Mouse (Mus musculus) liver, embryonic 16.5 days (tissue): ENCODE results near the gene Kctd12. TPM values are rescaled to one million over a fixed set of nuclear protein-coding genes. Genes with fewer than 3 reads are reported as not detected.

Source experiments
- ATAC-seq: fragments of 200-750 bp; cut with Nextera tagmentation; 2 replicates; pipeline ENCODE4 v1.8.0; 2017; ENCODE audit warnings: low read depth, mild to moderate bottlenecking, moderate number of reproducible peaks, moderate library complexity
- H3K27ac ChIP-seq: fragments of 300-500 bp; sonication (generic); 2 replicates; pipeline ENCODE4 v1.5.1; 2014; ENCODE audit warnings: mild to moderate bottlenecking, low read length
- H3K27me3 ChIP-seq: fragments of 300-500 bp; sonication (generic); 2 replicates; pipeline ENCODE4 v1.6.1; 2014; ENCODE audit warnings: low read depth, low read length, mixed read lengths; ENCODE audit not compliant: control insufficient read depth, insufficient read depth
- H3K36me3 ChIP-seq: fragments of 300-500 bp; sonication (generic); 2 replicates; pipeline ENCODE4 v1.6.1; 2014; ENCODE audit warnings: mild to moderate bottlenecking; ENCODE audit not compliant: control insufficient read depth, insufficient read depth
- H3K4me1 ChIP-seq: fragments of 300-500 bp; sonication (generic); 2 replicates; pipeline ENCODE4 v1.6.1; 2014; ENCODE audit warnings: low read depth, low read length, mixed read lengths; ENCODE audit not compliant: control insufficient read depth
- H3K4me2 ChIP-seq: fragments of 300-500 bp; sonication (generic); 2 replicates; pipeline ENCODE4 v1.6.1; 2014; ENCODE audit warnings: low read depth, low read length, mixed read lengths
- H3K4me3 ChIP-seq: fragments of 300-500 bp; sonication (generic); 2 replicates; pipeline ENCODE4 v1.5.1; 2014; ENCODE audit warnings: low read depth, mild to moderate bottlenecking, low read length
- H3K9ac ChIP-seq: fragments of 300-500 bp; sonication (generic); 2 replicates; pipeline ENCODE4 v1.6.1; 2014; ENCODE audit warnings: low read depth, low read length
- H3K9me3 ChIP-seq: fragments of 300-500 bp; sonication (generic); replicated peaks from 2 replicates; pipeline ENCODE4 v1.6.1; 2016; ENCODE audit warnings: low read length; ENCODE audit not compliant: control insufficient read depth
- WGBS: fragments of 180-500 bp; shearing (Covaris S2); extraction: QIAGEN DNeasy Blood & Tissue Kit; methylation state at CpG from one replicate; pipeline ENCODE4 v1.1.7; 2014; ENCODE audit not compliant: insufficient replicate concordance; 5-methylcytosine and 5-hydroxymethylcytosine counted together
- polyA plus RNA-seq: library from polyadenylated mRNA; unstranded; fragments of >200 nt; fragmentation: Nextera tagmentation; extraction: Ambion mirVana; gene quantifications from 2 replicates; pipeline ENCODE4 v1.2.1, GENCODE M21; 2015

Kctd12 gene
- polyA plus RNA-seq, 1 experiment from 2014 or later = 2.5 TPM

DNA sequence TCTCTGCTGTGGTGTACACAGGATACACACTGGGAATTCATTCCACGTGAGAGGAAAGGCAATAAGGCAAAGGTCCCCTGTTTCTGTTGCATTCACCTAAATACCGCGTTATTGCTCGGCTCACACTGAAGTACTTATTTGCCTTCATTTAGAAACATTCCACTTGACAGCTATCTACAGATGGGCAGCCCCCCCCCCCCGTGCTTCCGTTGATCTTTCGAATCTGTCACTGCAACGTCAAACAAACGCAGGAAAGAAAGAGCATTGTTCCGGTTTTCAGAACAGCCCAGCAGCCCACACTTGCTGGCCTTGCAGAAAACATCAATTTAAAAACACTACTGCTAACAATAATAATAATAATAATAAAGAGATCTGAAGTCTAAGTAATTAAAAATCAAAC lies 2.6 kb downstream of the Kctd12 start:
- no peaks in the 10 kb centered on the region for H3K36me3 ChIP-seq
- H3K9me3 ChIP-seq = no peaks in the 10 kb centered on the region
- peaks cover 2% of the 10 kb centered on the region; the same call in 1 of the 2 replicates for H3K4me1 ChIP-seq
- peak overlapping the region; percentile 30 for H3K4me3 ChIP-seq
- H3K9ac ChIP-seq = no peak overlapping the region
- peaks cover 44% of the 10 kb centered on the region for H3K27me3 ChIP-seq
- no peak overlapping the region for H3K27ac ChIP-seq
- no peak for ATAC-seq
- 4% methylated on average over 10 of the region's 10 CpGs for WGBS
- peak overlapping the region; percentile 31; the same call in 1 of the 2 replicates for H3K4me2 ChIP-seq

DNA sequence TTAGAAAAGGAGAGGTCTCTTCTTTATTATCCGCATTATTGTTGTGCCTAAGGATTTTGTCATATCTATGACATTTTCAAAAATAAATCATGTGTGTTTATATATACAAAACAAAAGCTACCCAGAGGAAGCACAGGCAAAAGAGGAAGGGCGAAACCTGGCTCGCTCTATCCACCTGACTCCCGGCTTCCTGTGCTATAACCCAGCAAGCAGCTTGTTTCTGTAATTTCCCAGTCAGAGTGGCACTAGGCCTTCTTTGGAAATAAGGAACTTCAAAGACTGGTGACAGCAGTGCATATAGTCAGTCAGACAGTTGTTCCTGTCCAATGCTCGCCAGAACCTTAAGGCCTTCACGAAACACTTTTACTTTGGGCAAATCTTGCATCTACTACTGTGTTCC lies 6.6 kb downstream of the Kctd12 start:
- peaks cover 11% of the 10 kb centered on the region for H3K27me3 ChIP-seq
- H3K4me2 ChIP-seq = no peak overlapping the region
- H3K4me3 ChIP-seq = no peak overlapping the region
- H3K36me3 ChIP-seq = no peaks in the 10 kb centered on the region
- no peaks in the 10 kb centered on the region for H3K4me1 ChIP-seq
- H3K9me3 ChIP-seq = no peaks in the 10 kb centered on the region
- no peak overlapping the region for H3K27ac ChIP-seq
- H3K9ac ChIP-seq = no peak overlapping the region
- 45% methylated on average over 6 of the region's 6 CpGs for WGBS
- 0 out of 2 replicates have a peak, but pooled peaks have one; percentile 30 for ATAC-seq

DNA sequence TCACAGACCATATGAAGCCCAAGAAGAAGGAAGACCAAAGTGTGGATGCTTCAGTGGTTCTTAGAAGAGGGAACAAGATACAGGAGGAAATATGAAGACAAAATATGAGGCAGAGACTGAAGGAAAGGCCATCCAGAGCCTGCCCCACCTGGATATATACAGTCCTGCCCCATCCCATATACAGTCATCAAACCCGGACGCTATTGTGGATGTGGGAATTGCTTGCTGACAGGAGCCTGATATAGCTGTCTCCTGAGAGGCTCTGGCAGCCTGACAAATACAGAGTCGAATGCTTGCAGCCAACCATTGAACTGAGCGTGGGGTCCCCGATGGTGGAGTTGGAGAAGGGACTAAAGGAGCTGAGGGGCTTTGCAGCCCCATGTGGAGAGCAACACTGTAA lies 13.6 kb downstream of the Kctd12 start:
- Histone ChIP-seq H3K27me3 (no peaks in the 10 kb centered on the region), H3K27ac (no peak overlapping the region), H3K4me3 (no peak overlapping the region), H3K9ac (no peak overlapping the region), H3K9me3 (no peaks in the 10 kb centered on the region), H3K36me3 (no peaks in the 10 kb centered on the region), H3K4me2 (no peak overlapping the region), H3K4me1 (no peaks in the 10 kb centered on the region)
- WGBS = 55% methylated on average over 5 of the region's 5 CpGs
- ATAC-seq = no peak

- Histone ChIP-seq H3K9me3 (no peaks in the 10 kb centered on the region), H3K27me3 (no peaks in the 10 kb centered on the region), H3K27ac (no peak overlapping the region), H3K36me3 (no peaks in the 10 kb centered on the region), H3K4me1 (no peaks in the 10 kb centered on the region), H3K4me2 (no peak overlapping the region), H3K4me3 (no peak overlapping the region), H3K9ac (no peak overlapping the region)
- ATAC-seq = no peak
- 21% methylated on average over 7 of the region's 7 CpGs for WGBS
Measured at GRCm38 (mm10) chr14:102966241-102966640, 16.2 kb downstream of the Kctd12 start.

DNA sequence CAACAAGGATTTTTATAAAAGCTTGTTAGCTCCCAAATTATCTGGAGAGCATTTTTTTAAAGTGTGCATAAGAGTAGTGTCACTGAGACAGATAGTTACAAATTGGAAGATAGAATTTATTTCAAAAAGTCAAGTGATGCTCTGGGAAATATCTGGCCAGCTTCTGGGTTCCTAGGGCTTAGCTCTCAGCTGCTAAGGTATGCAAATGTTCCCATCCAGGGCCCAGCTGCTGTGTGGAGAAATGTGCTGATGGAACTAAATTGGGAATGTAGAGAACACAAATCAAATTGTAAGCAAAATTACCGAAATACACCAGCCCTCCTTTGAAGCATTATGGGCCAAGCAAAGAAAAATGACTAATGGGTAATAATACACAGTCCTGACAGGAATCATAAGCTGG lies 16.6 kb downstream of the Kctd12 start:
- no peak overlapping the region for H3K27ac ChIP-seq
- no peaks in the 10 kb centered on the region for H3K36me3 ChIP-seq
- no peaks in the 10 kb centered on the region for H3K4me1 ChIP-seq
- H3K4me2 ChIP-seq = no peak overlapping the region
- no peak for ATAC-seq
- 45% methylated on average over 1 of the region's 1 CpGs for WGBS
- H3K9me3 ChIP-seq = no peaks in the 10 kb centered on the region
- no peaks in the 10 kb centered on the region for H3K27me3 ChIP-seq
- H3K9ac ChIP-seq = no peak overlapping the region
- H3K4me3 ChIP-seq = no peak overlapping the region

DNA sequence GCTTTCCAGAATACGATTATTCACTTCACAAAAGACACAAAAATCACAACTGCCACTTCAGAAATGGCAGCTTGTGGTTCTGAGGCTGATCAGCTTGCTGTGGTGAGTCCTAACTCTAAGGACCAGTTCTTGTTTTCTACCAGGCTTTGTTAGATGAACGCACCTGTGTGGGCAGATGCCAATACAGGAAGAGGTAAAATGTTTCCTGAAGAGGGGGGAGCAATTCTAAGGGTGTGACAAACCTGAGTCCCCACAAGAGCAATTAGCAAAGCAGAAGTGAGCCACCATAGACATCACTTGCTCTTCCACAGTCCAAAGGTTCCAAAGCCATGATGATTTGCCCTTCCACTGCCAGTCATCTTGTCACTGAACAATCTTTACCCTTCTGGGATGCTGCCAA lies 20.4 kb downstream of the Kctd12 start:
- H3K36me3 ChIP-seq = no peaks in the 10 kb centered on the region
- 45% methylated on average over 2 of the region's 2 CpGs for WGBS
- no peak overlapping the region for H3K4me3 ChIP-seq
- no peak overlapping the region for H3K4me2 ChIP-seq
- no peaks in the 10 kb centered on the region for H3K9me3 ChIP-seq
- H3K27ac ChIP-seq = no peak overlapping the region
- no peaks in the 10 kb centered on the region for H3K27me3 ChIP-seq
- no peak for ATAC-seq
- no peaks in the 10 kb centered on the region for H3K4me1 ChIP-seq
- no peak overlapping the region for H3K9ac ChIP-seq

DNA sequence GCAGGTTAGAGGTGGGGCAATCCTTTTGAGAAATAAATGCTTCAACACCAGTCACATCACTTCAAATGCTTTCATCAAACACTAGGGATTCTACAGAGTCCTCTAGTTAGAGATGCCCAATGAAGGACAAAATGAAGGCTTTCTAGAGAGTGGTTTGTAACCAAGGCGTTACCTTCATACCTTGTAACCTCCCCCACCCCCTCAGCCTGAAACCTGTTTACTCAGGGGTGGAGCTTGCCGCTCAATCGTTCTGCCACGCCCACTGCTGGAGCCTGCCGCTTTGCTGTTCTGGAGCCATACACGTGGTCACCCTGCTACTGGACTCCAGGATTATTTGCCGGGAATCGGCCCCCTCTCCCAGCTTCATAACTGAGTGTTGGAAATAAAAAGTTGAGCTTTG lies 28.9 kb downstream of the Kctd12 start:
- no peak overlapping the region for H3K4me2 ChIP-seq
- no peak overlapping the region for H3K4me3 ChIP-seq
- no peaks in the 10 kb centered on the region for H3K4me1 ChIP-seq
- no peak overlapping the region for H3K9ac ChIP-seq
- WGBS = 37% methylated on average over 8 of the region's 8 CpGs
- H3K27ac ChIP-seq = no peak overlapping the region
- H3K27me3 ChIP-seq = no peaks in the 10 kb centered on the region
- no peak for ATAC-seq
- no peaks in the 10 kb centered on the region for H3K9me3 ChIP-seq
- no peaks in the 10 kb centered on the region for H3K36me3 ChIP-seq

GRCm38 (mm10) chr14:102951974-102952373 lies 30.5 kb downstream of the Kctd12 start:
- H3K36me3 ChIP-seq = no peaks in the 10 kb centered on the region
- H3K4me1 ChIP-seq = no peaks in the 10 kb centered on the region
- no peak overlapping the region for H3K27ac ChIP-seq
- no peak for ATAC-seq
- H3K9ac ChIP-seq = no peak overlapping the region
- H3K4me3 ChIP-seq = no peak overlapping the region
- no peaks in the 10 kb centered on the region for H3K9me3 ChIP-seq
- WGBS = 63% methylated on average over 1 of the region's 1 CpGs
- H3K27me3 ChIP-seq = no peaks in the 10 kb centered on the region
- H3K4me2 ChIP-seq = no peak overlapping the region

GRCm38 (mm10) chr14:102947796-102948195 lies 34.6 kb downstream of the Kctd12 start:
- no peak overlapping the region for H3K9ac ChIP-seq
- no peak overlapping the region for H3K4me3 ChIP-seq
- H3K27ac ChIP-seq = no peak overlapping the region
- H3K4me2 ChIP-seq = no peak overlapping the region
- H3K9me3 ChIP-seq = no peaks in the 10 kb centered on the region
- no peaks in the 10 kb centered on the region for H3K27me3 ChIP-seq
- 84% methylated on average over 2 of the region's 2 CpGs for WGBS
- no peaks in the 10 kb centered on the region for H3K4me1 ChIP-seq
- no peaks in the 10 kb centered on the region for H3K36me3 ChIP-seq
- ATAC-seq = no peak
